Mouse (Mus musculus) gastrocnemius, postnatal 14 days (tissue): Measurements from ENCODE around the gene Cdc34. TPM values are rescaled to one million over a fixed set of nuclear protein-coding genes. Genes with fewer than 3 reads are reported as not detected.

Experiments
- DNase-seq: peaks from one replicate; pipeline ENCODE4 v3.0.0; 2021; ENCODE audit warnings: mixed read lengths
- intact Hi-C: fragments of 180-260 bp; cut with DNase I; formaldehyde crosslinking; loops from one replicate; pipeline ENCODE4 v1.15.1; 2025; ENCODE audit warnings: low total_unique reads
- long read RNA-seq, 2 experiments: library from polyadenylated mRNA; stranded (forward); transcript quantifications; one replicate each; pipeline ENCODE4 v2.0.0; 2021
- total RNA-seq, 2 experiments: library from RNA; stranded (reverse); gene quantifications; 2 replicates each; pipeline ENCODE4 v1.2.3; 2021

The Cdc34 gene
- 100 to 1,000 TPM; 314 to 321 TPM for total RNA-seq
- long read RNA-seq, experiment 1, transcript Cdc34-201 (5 exons, 1,266 nt), result major isoform, 179 of 345 reads
- long read RNA-seq, experiment 1, transcript Cdc34-205 (5 exons, 979 nt), result minor isoform, 22 of 345 reads
- long read RNA-seq, experiment 1, partial matches to known transcripts, result 122 of 345 reads
- long read RNA-seq, experiment 1, other reads (novel, unspliced or antisense), result 15 of 345 reads
- long read RNA-seq, experiment 2, transcript Cdc34-205 (5 exons, 979 nt), result minor isoform, 21 of 301 reads
- long read RNA-seq, experiment 2, transcript Cdc34-208 (4 exons, 799 nt), result minor isoform, 5 of 301 reads
- long read RNA-seq, experiment 2, transcript Cdc34-201 (5 exons, 1,266 nt), result major isoform, 153 of 301 reads
- long read RNA-seq, experiment 2, partial matches to known transcripts, result 109 of 301 reads
- long read RNA-seq, experiment 2, other reads (novel, unspliced or antisense), result 9 of 301 reads

DNA sequence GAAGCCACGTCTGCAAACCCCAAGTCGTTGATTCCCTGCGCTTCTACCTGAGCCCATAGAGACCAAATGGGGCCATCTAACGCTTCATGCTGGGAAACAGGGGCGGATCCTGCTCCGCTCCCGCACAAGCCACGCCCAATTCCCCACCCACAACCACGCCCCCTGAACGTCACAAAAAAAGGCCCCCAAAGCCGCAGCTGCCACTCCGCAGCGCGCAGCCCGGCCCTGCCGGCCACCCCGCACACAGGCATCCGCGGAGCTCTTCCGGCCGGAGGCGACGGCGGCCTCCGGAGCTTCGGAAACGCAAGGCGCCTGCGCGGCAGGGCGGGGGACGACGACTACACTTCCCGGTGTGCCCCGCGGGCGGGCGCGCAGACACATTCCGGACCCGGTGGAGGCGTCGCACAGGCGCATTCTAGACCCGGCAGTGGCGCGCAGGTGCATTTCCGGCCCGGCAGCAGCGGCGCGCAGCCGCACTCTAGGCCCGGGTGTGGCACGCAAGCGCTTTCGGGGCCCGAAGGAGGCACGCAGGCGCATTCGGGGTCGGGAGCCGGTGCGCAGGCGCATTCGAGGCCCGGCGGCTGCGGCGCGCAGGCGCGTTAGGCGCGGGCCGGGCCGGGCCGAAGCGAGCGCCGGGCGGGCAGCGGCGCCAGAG lies at the start of gene Cdc34:
Gene Cdc34 (plus strand): TSS at position 605 of the 655 bp plus-strand sequence.
- DNase-seq, result peak; percentile 99
- intact Hi-C loops, result no loop called here

DNA sequence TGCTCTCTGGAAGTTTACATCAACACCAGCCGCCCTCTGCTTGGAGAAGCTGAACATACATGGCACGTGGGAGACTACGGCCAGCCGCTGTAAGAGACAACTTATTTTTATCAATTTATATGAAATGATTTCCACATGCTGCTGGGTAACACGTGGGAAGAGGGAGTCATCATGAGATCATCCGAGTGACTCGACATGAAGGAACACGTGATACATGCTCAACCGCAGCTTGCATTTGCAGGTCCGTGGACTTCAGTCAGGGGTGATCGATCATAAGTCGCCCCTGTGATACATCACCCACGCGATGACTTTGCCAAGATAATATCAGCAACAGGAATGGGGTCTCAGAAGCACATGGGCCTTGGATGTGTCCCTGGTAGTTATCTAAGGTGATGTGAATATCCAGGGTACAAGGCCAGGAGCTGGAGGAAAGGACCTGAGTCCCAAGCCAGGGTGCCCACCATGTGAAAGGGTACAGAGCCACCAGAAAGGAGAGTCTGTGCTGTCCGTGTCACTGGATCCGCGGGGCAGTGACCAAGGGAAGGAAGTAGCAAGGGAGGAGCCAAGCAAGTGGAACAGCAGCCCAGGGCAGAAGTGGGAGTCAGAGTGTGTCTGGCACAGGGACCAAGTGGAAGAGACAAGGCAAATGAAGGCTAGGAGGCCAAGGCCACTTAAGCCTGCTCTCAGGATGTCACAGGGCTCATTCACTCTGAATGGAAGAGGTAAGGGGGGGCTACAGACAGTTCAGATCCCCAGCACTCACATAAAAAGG lies 48.8 kb upstream of the Cdc34 start:
- DNase-seq, result no peak
- intact Hi-C loops, result no loop called here

DNA sequence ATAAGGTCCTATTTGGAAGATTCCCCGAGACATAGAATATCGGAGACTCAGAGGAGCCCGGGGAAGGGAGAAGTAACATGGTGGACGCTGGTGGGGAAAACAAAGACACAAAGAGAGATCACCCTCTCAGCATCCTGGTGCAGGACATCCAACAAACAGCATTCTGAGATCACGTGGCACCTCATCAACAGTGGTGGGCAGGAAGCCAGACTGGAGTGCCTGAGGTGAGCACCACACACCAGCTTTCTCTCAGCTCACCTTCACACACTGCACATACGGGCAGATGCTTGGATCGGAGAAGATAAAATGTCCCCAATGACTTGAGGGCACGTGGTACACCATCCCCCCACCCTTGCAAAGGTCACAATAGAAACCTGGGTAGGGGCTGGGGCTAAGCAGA lies 45.7 kb upstream of the Cdc34 start:
- intact Hi-C loops, result no loop called here
- no peak for DNase-seq

DNA sequence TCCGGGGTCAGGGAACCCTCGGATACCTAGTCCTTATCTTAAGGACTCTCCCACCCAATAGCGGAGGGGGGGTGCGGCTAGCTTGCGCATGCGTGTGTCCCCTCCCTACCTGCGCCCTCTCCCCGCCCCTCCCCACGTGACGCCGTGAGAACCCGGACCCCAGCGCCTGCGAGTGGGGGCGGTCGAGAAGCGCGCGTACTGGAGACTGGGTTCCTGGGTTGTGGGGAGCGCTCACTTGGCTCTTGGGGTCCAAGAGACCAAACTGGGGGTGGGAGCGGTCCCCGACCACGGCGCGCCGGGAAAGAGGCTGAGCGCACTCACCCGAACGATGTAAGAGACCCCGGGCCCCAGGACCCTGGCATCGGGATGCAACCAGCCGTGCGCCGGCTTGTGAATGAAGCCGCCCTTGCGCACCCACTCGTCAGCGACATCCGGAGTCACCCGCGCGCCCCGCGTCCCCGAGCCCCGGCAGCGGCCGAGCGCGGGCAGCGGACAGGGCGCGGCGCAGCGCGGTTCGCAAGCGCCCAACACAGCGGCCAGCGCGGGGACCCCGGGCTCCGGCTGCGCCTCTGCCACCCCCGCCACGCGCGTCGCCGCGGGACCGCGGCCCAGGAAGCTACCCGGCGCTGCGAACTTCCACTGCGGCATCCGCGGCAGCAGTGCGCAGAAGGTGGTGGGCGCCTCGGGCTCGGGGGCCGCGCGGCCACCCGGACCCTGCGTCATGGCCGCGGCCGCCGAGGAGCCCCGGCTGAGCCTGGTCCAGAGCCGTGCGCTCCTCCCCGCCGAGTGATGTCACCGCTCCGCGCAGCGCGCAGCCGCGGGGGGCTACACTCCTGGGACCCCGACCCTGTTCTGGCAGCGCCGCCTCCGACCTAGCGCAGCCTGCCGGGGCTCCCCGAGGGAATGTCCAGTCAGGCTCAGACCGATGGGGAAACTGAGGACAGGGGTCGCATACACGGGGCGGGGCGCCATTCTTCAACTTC lies 44.6 kb upstream of the Cdc34 start, which contains the start of gene Shc2:
Gene Shc2 (minus strand): TSS at position 791 of the 983 bp plus-strand sequence.
- intact Hi-C loops, result no loop called here
- DNase-seq, result peak; percentile 53

DNA sequence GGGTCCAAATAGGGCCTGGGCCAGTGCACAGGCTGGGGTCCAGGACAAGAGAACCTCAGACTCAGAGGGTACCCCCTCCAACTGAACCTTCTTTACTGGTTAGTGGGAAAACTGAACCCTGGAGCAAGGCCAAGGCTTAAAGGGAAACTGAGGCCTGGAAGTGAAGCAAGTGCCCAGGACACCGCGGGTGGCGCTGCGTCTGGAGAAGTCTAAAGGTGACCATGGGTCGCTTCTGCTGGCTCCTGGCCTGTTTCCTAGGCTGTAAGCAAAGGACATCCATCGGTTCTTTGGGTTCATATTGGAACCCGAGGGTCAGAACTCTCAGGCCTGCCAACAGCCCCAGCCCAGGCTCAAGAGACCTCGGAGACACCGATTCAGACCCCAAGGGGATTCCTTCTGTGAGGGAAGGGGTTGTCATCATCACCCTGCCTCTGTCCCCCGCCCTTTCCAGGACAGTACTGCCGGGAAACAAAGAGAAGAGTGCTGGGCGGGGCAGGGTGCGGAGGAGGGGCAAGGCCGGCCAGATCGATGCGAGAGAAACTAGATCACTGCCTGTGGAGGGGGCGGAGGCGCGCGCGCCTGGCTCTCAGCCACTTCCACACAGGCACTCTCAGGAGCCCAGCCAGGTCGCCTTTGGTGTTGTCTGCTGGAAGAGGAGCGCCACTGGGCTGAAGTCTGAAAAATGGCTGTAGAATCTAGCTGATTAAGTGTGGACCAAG lies 43.4 kb upstream of the Cdc34 start:
- peak; percentile 68 for DNase-seq
- intact Hi-C loops, result no loop called here

DNA sequence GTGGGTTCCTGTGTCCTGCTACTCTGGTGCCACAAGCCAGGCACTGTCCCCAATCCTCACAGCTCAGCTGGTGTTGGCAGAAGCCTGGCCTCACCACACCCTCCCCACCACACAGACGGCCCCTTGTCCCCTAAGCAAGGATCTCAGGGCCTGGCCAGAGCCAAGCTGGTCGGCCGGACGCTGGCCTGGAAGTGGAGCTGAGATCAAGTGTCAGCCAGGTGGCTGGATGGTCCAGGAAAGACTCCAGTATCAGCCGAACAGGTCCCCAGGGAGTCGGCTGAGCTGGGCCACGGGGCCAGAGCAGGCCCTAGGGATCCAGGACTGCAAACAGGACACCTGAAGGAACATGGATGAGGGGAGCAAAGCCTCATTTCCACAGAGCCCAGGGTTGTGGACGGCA lies 36.3 kb upstream of the Cdc34 start, which contains the start of gene Odf3l2:
Gene Odf3l2 (minus strand): TSS at position 28 of the 400 bp plus-strand sequence.
- DNase-seq, result peak; percentile 69
- intact Hi-C loops, result loop anchor here (5.0 kb wide), 1 partner anchor 48 kb away; no protein-coding TSS in a partner anchor

DNA sequence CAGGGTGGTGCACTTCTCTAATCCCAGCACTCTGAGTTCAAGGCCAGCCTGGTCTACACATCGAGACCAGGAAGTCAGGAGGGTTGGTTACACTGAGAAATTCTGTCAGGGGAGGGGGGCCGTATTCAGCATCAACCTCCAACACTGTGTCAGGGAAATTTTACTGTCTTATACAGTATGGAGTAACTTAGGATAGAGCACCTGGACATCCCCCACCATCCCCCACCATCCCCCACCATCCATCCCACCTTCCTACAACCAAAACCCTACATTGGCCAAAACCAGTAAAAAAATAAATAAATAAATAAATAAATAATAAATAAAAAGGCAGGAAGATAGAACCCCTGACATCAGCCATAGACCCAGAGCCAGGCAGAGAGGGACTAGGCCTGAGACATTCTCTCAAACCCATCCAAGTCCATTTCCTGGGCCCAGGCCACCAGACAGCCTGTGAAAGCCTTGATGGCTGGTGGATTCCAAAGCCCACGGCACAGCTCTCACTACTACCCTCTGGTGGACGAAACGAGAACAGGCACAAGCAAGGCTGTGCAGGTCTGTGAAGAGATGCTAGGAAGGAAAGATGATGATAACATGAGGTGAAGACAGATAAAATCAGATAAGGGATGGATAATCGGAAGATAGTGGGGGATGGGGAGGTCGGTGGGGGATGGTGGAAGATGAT lies 32.8 kb upstream of the Cdc34 start:
- DNase-seq, result peak; percentile 75
- intact Hi-C loops, result loop anchor here (5.0 kb wide), 1 partner anchor 52 kb away; no protein-coding TSS in a partner anchor

DNA sequence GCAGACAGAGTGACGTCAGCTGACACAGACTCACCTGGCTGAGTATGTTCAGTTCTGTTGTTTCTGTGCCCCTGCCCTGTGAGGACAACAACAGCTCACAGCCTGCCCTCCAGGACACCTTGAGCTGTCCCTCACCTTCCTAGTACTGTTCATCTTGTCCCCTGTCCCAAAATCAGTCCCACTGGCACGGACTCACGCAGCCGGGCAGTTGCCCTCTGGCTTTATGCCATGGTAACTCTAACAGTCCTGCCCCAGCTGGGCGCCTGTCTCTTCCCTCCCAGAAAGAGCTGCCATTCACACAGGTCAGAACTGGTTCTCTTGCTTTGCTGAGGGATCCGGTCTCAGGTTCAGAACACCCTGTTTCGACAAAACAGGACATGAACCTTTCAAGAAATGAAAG lies 29.2 kb upstream of the Cdc34 start:
- DNase-seq, result peak; percentile 31
- intact Hi-C loops, result no loop called here

DNA sequence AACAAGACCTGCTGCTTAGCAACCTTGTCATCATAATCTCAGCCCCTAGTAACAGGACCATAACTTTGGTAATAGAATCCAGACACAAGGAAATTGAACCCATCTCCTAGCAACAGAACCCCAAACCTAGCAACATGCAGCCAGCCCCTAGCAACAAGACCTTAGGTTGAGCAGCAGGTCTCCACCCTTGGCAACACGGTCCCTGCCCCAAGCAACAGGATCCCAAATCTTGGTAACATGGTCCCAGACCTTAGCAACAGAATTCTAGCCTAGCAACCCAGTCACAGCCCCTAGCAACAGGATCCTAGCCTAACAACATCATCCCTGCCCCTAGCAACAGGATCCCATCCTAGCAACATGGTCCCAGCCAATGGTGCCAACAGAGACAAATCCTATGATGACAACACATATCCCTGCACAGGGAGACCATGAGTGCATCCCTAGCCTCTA lies 27.0 kb upstream of the Cdc34 start:
- intact Hi-C loops, result no loop called here
- no peak for DNase-seq

DNA sequence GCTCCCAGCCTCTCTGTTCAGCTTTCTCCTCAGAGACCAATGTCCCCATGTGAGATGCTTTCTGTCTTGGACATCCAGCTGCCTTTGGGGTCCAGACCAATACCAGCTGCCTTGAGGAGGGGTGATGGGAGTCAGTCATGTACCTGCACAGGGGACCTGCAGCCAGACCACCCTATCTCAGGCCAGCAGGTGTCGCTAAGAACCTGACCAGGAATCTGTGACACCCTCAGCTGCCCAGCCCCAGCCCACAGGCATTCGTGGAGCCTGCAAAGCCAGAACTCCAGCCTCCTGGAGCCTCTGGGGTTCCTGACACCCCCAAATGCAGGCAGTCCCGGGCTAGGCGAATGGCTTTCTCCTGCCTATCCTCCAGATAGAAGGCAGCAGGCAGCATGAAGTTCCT lies 23.2 kb upstream of the Cdc34 start:
- no peak for DNase-seq
- intact Hi-C loops, result no loop called here

DNA sequence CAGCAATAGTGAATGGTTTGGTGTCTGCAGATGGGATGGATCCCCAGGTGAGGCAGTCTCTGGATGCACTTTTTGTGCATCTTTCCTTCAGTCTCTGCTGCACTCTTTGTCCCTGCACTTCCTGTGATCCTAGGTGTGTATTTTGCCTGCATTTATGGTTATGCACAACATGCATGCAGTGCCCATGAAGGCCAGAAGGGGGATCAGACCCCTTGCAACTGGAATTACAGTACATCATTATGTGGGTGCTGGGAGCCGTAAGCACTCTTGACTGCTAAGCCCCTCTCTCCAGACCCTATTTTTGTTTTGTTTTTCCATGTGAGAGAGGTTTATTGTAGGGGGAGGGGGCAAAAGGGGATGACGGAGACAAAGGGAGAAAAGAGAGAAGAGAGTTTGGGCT lies 21.7 kb upstream of the Cdc34 start:
- intact Hi-C loops, result loop anchor here (5.0 kb wide), 1 partner anchor 63 kb away; no protein-coding TSS in a partner anchor

DNA sequence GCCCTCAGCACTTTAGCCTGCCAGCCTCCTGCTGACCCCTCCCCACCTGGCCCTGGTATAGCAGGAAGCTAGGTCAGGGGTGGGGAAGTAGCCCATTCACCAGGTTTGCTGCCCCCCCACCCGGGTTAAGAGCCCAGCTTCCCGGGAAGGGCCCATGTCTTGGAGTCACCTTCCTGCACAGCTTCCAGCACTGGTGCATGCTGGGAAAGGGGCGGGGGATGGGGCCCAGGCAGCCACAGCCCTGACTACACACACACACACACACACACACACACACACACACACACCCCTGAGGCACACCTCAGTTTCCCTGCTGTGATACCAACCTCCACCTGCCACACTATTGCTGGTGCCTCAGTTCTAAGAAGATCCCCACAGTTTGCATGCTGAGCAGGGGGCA lies 20.1 kb upstream of the Cdc34 start:
- intact Hi-C loops, result loop anchor here (5.0 kb wide), 1 partner anchor 65 kb away; no protein-coding TSS in a partner anchor
- DNase-seq, result no peak

More for the DNA sequence above, 21.7 kb upstream of the Cdc34 start:
- no peak for DNase-seq

DNA sequence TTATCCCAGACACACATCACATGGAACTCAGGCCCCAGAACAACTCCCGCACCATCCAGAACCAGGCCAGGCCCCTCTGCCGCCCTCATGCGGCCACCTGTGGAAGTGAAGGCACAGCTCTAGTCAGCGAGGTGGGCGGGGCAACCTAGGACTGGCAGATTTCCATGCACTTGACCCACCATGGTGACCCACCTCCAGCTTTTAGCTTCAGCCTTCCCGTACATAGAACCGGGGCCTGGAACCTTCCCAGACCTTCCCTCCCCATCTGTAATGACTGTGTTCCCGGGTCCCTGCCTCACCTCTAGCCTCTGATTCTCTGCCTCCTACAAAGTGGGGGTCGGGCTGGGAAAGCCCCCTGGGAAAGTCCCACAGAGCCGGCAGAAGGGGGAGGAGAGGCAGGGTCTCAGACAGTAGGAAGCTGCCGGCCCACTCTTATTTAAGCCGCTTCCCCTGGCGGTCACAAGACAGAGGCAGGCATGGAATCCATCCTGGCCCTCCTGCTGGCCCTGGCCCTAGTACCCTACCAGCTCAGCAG lies 17.8 kb upstream of the Cdc34 start, which contains the start of gene Madcam1:
Gene Madcam1 (plus strand): TSS at position 429 of the 535 bp plus-strand sequence.
- intact Hi-C loops, result loop anchor here (5.0 kb wide), 1 partner anchor 67 kb away; no protein-coding TSS in a partner anchor
- peak; percentile 68 for DNase-seq

DNA sequence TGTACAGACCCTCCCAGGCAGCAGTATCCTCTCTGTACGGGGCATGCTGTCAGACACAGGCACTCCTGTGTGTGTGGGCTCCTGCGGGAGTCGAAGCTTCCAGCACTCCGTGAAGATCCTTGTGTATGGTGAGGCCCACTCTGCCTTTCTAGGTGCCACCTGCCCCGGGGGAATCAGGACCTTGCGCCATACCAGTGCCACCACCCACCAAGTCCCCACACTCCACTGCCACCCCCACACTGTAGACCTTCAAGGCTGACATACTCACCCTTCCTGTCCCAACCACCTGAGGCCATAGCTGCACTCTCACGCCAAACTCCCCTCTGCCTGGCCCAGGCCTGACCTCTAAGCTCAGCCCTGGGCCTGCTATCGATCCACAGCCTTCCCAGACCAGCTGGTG lies 16.9 kb upstream of the Cdc34 start:
- intact Hi-C loops, result no loop called here

DNA sequence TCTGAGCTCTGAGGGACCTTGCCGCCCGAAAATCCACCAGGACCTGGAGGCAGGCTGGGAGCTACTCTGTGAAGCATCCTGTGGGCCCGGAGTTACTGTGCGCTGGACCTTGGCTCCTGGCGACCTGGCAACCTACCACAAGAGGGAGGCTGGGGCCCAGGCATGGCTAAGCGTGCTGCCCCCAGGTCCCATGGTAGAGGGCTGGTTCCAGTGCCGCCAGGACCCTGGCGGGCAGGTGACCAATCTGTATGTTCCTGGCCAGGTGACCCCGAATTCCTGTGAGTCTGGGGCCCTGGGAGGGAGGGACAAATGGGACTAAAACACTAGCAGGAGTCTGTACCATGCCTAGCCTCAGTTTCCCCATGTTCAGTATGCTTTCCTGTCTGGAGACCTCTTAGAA lies 15.5 kb upstream of the Cdc34 start:
- intact Hi-C loops, result no loop called here
- DNase-seq, result no peak

More for the DNA sequence above, 16.9 kb upstream of the Cdc34 start:
- DNase-seq, result no peak

DNA sequence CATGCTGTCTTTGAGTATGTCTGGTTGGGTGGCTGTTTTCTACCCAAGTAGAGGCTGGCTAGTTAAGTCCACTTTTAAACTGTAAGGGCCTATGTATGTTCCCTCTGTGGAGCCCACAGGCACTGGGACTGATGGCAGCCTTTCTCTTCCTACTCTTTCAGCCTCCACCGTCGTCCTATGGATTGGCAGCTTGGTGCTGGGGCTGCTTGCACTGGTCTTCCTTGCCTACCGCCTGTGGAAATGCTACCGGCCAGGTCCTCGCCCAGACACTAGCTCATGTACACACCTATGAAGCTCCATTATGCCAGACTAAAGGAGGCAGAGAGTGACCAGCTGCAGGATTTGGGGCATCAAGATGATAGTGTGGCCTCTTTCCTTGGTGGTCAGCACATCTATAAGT lies 13.9 kb upstream of the Cdc34 start:
- DNase-seq, result no peak
- intact Hi-C loops, result no loop called here
